Mouse (Mus musculus) layer of hippocampus, postnatal 36 days (tissue): Measurements from ENCODE around the gene Atxn7. TPM values are rescaled to one million over a fixed set of nuclear protein-coding genes. Genes with fewer than 3 reads are reported as not detected.
"Not testable (repeated sequence)": the region's sequence is repeated elsewhere in the genome, so short reads cannot be mapped to it uniquely, and the experiment has no call there.

Experiments used
- DNase-seq, 2 experiments: peaks; one replicate each; pipeline ENCODE4 v3.0.0; 2022
- total RNA-seq, 2 experiments: library from RNA; stranded (reverse); gene quantifications; 2 replicates each; pipeline ENCODE4 v1.2.3; 2021

Atxn7 gene
- total RNA-seq, result 10 to 100 TPM; 29.0 to 32.6 TPM

- DNase-seq, result peak; percentile 23 to 28
These were observed at the start of gene Atxn7, which contains the start of gene Thoc7 for GRCm38 (mm10) chr14:13961401-13962112. Atxn7 (plus strand) TSS chr14:13961440. Thoc7 (minus strand) TSS chr14:13961852.

- no peak for DNase-seq
These were observed 46.7 kb upstream of the Atxn7 start, which contains the start of gene Gm281 for GRCm38 (mm10) chr14:13914387-13915082. Gm281 (minus strand) TSS chr14:13914478.

- no peak for DNase-seq
These were observed 46.0 kb upstream of the Atxn7 start for GRCm38 (mm10) chr14:13915207-13915606.

- no peak for DNase-seq
These were observed 44.0 kb upstream of the Atxn7 start for GRCm38 (mm10) chr14:13917208-13917607.

GRCm38 (mm10) chr14:13917630-13918029 is 43.6 kb upstream of the Atxn7 start:
- peak; percentile 20 to 43 for DNase-seq

- no peak for DNase-seq
These were observed 27.8 kb upstream of the Atxn7 start for GRCm38 (mm10) chr14:13933290-13934051.

GRCm38 (mm10) chr14:13934052-13934371 is 27.2 kb upstream of the Atxn7 start:
- no peak for DNase-seq

GRCm38 (mm10) chr14:13944686-13945085 is 16.6 kb upstream of the Atxn7 start:
- DNase-seq, result no peak

- DNase-seq, result no peak
These were observed 12.9 kb upstream of the Atxn7 start for GRCm38 (mm10) chr14:13948345-13948744.

GRCm38 (mm10) chr14:13950401-13950800 is 10.8 kb upstream of the Atxn7 start:
- no peak for DNase-seq

GRCm38 (mm10) chr14:13952151-13952550 is 9.1 kb upstream of the Atxn7 start:
- DNase-seq, result not testable (repeated sequence)

GRCm38 (mm10) chr14:13960079-13960478 is 1.2 kb upstream of the Atxn7 start:
- DNase-seq, result no peak

- peak; percentile 47 to 58 for DNase-seq
These were observed 536 bp upstream of the Atxn7 start for GRCm38 (mm10) chr14:13960482-13961325.

GRCm38 (mm10) chr14:13962476-13962875 is 1.2 kb downstream of the Atxn7 start:
- DNase-seq, result no peak

- DNase-seq, result no peak
These were observed 2.3 kb downstream of the Atxn7 start for GRCm38 (mm10) chr14:13963527-13963926.

GRCm38 (mm10) chr14:13967607-13968006 is 6.4 kb downstream of the Atxn7 start:
- DNase-seq, result no peak

- no peak for DNase-seq
These were observed 7.2 kb downstream of the Atxn7 start for GRCm38 (mm10) chr14:13968476-13968875.

GRCm38 (mm10) chr14:13970513-13970912 is 9.3 kb downstream of the Atxn7 start:
- DNase-seq, result no peak

GRCm38 (mm10) chr14:13971644-13972234 is 10.5 kb downstream of the Atxn7 start:
- no peak for DNase-seq

- no peak for DNase-seq
These were observed 16.3 kb downstream of the Atxn7 start for GRCm38 (mm10) chr14:13977498-13977897.

- DNase-seq, result no peak
These were observed 20.0 kb downstream of the Atxn7 start for GRCm38 (mm10) chr14:13981286-13981685.

- DNase-seq, result no peak
These were observed 20.9 kb downstream of the Atxn7 start for GRCm38 (mm10) chr14:13982174-13982573.
